Mouse (Mus musculus) testis, postnatal 10 days (tissue): ENCODE results near the gene Cd86.

Experiments used
- DNase-seq: peaks from one replicate; pipeline ENCODE4 v3.0.0; 2021; ENCODE audit warnings: low spot score

The Cd86 gene

DNA sequence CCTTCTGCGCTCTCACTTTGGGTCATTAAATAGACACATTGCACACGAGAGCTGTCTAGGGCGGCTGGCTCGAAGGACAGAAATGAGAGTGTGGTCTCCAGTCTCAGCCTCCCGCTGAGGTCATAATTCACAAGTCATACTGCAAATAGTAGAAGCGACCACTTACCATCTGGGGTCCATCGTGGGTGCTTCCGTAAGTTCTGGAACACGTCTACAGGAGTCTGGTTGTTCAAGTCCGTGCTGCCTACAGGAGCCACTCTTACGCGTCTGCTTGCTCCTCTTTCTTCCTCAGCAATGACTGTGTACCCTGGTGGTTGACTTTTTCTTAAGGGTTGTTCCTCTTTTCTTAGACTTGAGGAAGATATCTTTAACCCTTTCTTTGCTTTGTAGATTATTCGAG, at the start of gene Cd86:
Gene Cd86, minus strand, starts transcription at position 300 of the 400 bp plus-strand sequence.
- no peak for DNase-seq

DNA sequence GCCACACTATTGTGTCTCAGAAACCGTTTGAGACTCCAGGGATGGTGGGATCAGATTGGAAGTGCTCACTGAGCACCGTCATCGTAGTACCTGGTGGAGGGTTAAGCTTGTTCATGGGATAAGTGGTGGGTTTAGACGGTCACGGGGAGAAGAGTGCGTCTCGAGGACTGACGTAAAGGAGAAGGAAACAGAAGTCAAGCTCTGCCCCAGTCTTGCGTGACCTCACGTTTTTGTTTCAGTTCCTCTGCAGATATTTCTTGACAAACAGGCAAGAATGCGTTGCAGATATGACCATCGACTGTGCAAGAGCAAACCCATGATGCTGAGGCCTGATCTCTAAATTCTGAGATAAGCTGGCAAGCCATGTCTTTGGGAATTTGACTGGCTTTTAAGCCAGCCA, 45.9 kb upstream of the Cd86 start:
- no peak for DNase-seq

DNA sequence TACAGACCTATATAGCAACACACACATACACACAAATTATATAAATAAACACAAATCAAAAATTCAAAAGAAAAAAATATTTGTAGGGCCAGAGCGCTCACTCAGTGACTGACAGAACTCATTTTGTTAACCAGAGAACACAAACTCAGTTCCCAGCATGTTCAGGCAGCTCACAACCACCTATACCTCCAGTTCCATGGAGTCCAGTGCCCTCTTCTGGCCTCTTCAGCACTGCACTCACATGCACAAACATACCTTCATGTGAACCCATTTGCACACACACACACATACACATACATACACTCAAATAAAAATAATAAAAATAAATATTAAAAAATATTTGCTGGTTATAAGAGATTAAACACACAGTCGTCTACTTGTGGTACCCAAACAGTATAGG, 44.9 kb upstream of the Cd86 start:
- no peak for DNase-seq

DNA sequence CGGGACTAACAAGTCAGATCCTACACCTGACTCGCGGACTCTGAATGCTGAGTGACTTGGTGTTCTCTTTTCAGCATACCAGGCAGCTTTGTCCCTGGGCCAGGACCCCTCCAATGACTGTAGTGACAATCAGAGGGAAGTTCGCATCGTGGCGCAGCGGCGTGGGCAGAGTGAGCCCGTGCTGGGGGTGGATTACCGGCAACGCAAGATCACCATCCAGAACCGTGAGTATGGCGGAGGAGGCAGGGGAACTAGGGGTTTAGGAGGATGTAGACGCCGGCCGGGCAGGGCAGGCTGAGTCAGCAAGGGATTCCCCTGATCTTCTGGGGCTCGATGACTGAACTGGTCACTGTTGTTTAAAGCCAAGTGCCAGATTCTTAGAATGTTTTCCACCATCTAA, 43.5 kb upstream of the Cd86 start:
- no peak for DNase-seq

DNA sequence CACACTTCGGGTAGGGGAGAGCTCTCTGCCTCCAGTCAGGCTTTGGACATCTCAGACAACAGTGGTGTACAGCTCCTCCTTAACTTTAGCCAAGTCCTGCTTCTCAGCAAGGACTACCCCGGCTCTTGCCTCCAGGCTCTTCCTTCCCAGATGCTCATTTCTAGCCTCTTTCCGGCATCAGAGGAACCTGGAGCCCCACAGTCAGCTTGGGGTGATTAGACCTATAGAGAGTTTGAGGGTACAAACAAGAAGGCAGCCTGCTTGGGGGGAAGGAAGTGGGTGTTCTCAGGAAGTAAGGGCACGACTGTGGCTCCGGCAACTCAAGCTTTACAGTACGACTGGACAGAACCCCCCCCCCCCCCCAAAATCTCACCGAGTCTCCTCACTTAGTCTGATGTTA, 42.9 kb upstream of the Cd86 start:
- DNase-seq = no peak

DNA sequence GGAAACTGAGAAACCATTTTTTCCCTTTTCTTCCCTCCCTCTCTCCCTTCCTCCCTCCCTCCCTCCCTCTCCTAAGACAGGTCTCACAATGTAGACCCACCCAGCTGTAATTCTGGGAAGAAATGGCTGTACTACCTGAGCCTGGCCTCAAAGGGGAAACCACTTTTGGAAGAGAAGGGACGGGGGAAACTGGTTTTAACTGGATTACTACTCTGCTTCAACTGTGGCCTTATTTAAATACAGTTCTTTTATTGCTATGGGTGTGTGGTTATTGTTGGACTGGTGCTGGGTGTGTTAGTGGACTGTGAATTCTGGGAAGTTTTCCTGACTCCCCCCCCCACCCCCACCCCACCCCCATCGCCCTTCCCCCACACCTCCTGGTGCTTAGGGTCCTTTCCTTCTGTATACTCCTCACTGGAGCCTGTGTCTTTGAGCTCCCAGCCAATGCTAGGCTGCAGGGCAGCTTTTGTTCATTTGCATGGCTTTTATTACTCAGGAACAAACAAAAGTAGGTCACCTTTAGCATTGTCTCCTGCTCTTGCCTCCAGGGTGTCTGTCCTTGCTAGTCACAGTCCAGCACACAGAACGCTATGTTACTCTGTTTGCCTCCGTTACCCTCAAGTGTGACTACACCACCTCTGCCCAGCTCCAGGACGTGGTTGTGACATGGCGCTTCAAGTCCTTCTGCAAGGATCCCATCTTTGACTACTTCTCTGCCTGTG, 42.0 kb upstream of the Cd86 start:
- no peak for DNase-seq

DNA sequence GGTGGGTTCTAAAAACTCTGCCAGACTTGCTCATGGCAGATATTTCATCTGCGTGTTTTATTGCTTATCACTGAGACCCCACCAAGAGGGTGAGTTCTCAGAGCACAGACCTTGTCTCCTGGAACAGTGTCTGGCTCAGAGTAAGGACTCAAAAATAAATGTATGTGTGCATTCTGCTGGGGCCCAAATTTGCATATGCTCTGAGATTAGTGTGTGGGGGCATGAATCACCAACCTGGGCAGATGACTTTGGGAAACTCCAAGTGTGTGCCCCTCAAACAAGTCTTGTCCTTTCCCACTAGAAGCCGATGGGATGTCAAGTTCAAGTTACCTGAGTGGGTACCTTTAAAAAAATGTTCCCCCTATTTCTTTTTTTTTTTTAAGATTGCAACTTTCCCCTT, 34.6 kb upstream of the Cd86 start:
- no peak for DNase-seq

DNA sequence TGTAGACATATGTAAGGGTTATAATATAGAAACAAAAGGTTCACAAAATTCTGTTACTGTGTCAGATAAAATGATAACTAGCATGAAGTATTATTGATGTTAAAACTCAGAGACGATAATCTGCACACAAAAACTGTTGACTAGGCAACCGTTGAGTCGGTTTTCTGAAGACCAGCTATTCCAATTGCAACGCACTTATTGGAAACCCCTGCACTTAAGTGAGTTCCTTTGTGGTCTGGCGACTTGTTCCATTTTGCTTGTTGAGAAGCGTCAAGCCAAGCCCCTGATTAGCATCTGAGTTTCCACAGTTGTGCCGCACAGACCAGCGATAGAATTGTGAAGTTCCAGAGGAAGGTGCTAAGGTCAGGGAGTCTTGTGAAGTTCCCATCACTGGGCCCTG, 31.4 kb upstream of the Cd86 start:
- DNase-seq = no peak

DNA sequence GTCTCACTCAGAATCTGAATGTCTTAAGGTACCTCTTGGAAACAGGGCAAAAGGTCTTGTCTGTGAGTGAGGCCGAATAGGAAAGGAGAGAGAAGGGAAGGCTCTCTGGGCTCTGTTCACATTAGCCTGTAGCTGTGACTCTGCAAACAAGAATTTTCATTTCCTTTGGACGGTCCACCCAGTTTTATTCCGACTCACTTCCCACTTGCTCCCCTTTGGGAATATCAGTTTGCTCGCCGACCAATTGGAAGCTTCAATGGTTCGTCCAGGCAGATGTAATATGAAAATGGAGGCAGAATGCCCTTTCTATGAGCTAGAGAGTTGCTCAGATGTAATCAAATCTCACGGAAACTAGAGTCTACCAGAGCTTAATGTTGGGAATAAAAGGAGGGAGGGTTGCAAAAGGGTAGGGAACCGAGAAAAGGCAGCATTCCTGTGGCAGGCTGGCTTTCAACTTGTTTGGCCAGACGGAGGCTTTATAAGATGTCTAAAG, 29.0 kb upstream of the Cd86 start:
- DNase-seq = no peak

DNA sequence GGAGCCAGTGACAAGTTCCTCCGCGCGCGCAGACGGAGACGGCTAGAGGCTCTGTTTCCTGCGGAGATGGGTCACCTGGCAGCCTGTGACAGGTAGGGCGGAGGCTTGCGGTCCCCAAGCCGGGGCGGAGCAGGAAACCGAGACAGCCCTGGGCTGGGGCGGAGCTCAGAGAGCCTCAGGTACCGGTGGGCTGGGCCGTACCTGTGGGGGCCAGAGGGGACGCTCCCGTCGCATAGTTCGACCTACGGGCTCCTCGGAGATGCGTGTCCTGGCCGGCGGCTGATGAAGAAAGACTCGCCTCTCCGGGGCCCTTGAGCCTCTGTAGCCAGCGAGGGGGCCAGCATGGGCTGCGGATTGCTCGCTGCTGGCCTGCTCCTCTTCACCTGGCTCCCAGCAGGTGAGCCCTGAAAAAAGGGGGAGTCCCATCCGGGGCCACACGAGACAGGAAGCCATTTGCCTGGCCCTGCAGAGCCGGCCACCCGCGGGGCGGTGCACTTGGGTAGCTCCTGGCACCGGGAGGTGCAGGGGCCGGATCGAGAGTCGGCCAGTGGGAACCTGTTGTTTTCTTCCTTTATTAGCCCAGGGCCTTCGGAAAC, 28.0 kb upstream of the Cd86 start, which contains the start of gene Ildr1:
Gene Ildr1, plus strand, starts transcription at position 161 of the 596 bp plus-strand sequence.
- no peak for DNase-seq

DNA sequence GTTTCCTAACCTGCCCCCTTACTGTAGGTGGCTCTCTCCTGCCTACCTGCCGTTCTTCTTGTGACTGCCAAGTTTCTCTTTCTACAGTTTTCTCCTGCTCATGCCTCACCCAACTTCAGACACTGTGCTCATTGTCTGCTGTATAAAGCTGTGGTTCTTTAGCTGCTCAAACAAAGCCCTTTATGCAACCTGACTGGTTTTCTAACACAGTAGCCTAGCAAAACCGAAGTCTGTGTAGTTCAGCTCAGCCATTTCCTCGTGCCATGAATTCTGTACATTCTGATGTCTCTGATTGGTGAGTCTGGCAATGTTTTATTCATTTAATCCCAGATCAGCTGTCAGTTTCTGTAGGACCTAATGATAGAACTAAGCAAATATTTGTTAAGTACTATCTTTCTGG, 25.6 kb upstream of the Cd86 start:
- no peak for DNase-seq

DNA sequence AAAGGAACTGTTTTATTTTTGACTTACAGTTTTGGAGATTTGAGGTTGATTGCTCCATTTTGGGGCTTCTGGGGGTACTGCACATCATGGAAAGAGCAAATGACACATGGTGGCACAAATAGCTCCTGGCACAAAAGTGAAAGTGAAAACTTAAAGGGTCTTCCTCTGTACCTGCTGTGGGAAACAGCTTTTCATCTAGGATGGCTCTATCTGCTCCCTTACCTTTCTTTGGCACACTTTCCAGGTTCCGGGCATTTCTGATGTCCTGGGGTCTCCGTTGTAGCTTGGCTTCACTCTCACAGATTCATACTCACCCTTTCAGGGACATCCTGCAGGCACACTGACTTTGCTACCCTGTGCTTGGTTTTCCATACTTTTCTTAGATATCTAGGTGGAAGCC, 22.2 kb upstream of the Cd86 start:
- DNase-seq = no peak

DNA sequence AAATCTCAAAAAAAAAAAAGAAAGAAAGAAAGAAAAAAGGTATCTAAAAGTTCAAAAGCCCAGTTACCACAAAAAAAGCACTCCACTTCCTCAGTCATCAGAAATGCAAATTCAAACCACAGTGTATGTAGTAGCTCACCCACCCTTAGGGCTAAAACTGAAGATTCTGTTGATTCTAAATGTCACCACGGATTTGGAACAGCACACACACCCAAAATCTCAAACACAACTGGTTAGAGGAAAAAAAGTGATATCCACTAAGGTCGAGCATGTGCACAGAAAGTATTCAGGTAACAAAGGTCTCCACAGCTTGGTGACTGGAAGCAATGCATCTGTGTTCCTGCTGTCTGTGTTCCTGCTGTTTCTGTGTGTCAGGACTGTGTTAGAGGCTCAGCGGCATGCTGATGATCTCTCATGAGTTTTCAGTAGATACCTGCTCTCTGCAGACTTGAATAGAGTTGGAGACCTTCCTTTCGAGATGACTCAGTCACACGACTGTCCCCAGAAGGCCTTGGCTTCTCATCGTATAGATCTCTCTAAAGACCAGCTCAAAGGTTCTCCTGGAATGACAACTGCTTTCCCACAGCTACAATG, 18.5 kb upstream of the Cd86 start:
- DNase-seq = no peak

DNA sequence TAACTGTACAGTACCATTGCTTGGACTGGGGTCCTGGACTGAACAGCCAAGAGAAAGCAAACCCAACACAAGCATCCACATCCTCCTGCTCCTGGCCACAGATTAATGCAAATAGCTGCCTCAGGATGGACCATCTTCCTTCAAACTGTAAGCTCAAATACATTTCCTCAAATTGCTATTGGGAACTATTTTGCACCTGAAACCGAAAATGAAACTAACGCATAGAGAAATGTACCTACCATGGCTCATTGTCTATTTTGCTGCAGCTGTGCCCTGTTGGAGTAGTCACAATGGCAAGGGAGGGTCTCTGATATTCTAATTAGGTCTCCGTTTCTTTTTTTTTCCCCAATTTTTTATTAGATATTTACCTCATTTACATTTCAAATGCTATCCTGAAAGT, 15.9 kb upstream of the Cd86 start:
- no peak for DNase-seq

DNA sequence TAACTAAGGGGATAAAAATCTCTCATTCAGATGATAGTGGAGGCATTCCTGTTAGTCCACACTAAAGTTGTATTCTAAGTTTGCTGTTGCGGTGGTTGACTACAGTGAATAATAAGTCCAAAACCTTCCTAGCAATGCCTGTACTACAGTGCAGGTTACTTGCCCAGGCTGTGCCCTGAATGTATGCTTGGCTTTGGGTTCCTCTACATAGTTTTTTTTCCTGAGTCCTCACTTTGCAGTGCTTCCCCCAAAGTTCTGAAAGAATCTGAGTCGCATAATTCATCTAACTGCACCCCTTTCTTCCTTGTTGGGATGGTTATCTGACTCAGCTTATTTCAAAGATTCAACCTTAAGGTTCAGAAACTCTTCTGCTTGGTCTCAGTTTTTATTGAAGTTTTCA, 10.0 kb upstream of the Cd86 start:
- DNase-seq = no peak

DNA sequence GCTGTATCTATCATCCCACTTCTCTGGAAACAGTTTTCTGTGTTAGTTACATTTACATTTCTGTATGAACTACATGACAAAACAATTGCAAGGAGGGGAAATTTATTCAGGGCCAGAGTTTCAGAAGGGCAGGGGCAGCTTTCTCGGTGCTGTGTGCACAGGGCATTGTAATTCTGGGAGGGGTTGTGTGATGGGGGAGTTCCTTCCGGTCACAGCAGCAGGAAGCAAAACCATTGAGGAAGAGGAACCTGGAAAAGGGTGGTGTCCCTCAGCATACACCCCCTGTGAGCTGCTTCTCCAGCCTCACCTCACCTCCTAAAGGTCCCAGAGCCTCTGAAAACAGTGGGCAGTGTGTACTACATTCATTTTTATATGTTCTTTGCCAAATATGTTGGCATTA, 9.4 kb upstream of the Cd86 start:
- no peak for DNase-seq

DNA sequence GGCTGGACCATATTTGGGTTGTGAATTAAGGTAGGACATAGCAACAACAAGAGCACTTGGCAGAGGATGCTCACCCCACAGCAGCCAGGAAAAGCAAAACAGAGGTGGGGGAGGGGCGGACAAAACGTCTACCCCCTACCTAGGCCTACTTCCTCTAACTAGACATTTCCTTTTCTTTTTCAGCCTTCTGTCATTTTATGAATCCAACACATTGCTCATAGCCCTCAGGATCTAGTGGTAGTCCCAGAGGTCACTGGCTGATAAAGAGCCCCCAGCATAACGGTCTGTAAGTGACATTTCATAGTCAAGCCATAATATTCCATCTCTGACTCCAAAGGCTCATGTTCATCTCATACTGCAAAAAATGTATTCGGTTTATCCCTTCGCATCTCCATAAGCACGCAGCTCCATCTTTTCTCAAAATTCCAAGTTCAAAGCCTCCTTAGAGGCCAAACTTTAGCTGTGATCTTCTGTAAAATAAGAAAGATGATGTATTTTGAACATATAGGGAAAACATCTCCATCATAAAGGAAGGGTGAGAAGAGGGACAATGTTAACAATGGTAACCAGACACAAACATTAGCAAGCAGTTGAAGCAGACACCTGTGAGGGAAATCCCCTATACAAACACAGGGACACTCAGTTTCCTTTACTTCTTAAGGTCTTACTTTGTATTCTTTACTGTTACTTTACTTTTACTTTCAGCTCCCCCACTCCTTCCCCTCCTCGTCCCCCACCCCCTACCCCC, 8.8 kb upstream of the Cd86 start:
- DNase-seq = no peak

DNA sequence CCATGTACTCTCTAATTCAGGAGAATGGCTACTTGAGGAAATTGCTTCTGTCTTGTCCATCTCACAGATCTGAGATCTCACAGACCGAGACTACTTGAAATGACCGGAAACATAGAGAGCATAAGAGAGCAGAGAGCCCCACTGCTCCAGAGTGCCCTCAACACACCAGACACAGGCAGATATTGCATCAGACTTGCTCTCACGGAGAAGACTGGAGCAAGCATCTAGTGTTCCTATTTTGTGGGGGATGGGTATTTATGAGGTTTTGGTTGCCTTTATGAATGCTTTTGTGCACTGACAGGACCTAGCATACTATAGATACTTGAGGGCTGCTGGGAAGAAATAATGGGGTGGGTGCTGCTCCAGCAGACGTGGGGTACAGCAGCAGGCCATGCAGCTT, 7.3 kb upstream of the Cd86 start:
- no peak for DNase-seq

DNA sequence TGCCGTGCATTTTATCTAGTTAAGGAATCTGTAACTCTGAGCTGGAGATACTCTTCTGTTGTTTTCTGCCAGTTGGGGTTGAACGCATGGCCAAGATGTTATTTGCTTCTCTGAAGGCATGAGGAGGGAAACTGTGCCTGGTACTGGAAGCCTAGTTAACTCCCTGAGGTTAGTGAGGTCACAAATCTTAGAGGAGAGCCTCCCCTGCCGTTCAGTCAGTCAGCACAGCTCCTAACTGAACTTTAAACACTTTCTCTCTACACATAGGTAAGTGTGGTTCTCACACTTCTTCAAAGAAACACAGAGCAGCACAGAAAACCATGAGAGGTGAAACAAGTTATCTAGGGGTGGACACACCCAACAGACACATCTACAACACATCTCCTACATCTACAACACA, 4.7 kb upstream of the Cd86 start:
- no peak for DNase-seq

DNA sequence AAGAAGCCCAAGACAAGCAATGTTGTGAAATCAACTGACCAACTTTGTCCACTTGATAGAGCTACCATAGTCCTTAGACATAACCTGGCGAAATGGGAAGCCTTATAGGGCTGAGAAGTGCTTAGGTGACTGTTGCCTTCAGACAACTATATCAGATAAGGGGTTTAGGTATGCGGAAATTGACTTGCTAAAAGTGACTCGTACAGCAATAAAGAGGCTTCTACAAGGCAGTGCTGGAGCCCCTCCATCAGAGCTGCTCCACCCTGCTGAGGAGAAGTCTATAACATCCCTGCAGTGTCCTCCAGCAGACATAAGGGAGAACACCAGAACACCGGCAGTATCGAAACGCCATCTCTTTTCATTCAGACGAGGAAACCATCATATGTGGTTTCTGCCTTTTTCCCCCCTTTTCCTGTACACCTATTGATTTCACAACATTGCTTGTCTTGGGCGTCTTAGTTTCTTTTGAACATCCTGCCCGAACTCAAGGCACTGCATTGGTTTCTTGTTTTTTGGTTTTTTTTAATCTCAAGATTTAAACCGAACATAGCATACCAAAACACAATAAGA, 652 bp upstream of the Cd86 start:
- DNase-seq = no peak

DNA sequence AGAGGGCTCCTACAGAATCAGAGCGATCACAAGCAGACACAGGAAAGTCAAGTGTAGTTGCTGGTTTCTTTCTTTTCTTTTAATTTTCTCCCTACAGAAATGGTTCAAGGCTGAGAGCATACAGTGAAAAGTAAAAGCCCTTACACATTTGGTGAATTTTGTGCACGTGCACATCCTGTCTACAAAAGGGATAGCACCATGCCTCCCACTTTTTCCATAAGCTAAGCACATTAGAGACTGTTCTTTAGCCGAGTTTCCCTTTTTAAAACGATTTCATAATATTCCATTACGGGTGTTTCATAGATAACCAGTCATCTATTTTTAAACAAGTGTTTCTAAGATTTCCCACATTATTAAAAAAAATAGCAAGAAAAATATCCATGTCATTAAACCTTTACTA, 2.4 kb downstream of the Cd86 start:
- no peak for DNase-seq

DNA sequence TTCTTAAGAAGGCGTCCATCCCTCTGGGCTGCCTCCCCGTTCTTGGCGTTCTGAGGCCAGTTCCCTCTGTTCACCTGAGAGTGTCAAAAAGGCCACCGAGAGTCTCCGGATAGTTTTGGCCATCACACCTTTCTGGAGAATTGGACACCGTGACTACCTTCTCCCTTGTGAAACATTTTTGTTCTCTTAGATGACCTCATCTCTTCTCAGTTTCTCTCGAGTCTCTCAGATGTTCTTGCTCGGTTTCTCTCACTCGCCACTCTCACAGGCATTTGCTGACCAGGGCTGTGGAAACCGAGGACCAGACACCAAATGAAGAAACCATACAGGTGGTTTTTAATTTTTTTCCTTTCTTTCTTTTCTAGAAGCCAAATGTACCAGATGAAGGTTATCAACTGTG, 4.6 kb downstream of the Cd86 start:
- no peak for DNase-seq

DNA sequence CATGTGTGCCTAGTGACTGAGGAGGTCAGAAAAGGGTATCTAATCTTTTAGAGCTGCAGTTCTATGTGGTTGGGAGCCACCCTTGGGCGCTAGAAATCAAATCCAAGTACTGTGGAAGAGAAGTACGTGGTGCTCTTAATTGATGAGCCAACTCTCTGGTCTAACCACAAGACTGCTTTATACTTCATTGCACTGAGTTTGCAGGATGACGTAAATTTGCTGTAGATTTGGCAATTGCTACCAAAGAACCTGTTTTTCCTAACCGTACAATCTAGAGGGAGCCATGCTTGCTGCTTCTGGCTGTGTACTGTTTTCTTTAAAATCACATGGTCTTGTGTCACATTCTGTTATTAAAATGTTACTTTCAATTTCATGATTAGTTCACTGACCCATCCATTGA, 10.0 kb downstream of the Cd86 start:
- no peak for DNase-seq
